Mouse (Mus musculus) C2C12 (cell line): ENCODE data around the gene Asnsd1.

Source experiments
- CTCF ChIP-seq: IDR thresholded peaks from one replicate; pipeline ENCODE4 v1.5.1; 2011; ENCODE audit not compliant: control insufficient read depth, insufficient read depth, insufficient read length
- FOSL1 ChIP-seq: IDR thresholded peaks from one replicate; pipeline ENCODE4 v1.8.0; 2011; ENCODE audit warnings: mild to moderate bottlenecking, low read length; ENCODE audit not compliant: poor library complexity, insufficient read depth, severe bottlenecking
- MYOG ChIP-seq: IDR thresholded peaks from one replicate; pipeline ENCODE4 v1.6.1; 2011; ENCODE audit not compliant: control insufficient read depth, insufficient read length; ENCODE audit errors: extremely low read depth
- USF1 ChIP-seq: IDR thresholded peaks from one replicate; pipeline ENCODE4 v1.6.1; 2011; ENCODE audit warnings: low read depth, mild to moderate bottlenecking, control low read depth, moderate library complexity

GRCm38 (mm10) chr1:53300506-53300905, 52.0 kb downstream of the Asnsd1 start:
- TF ChIP-seq CTCF (no peak), FOSL1 (no peak), MYOG (no peak), USF1 (no peak)
